ENCODE assay signal across 24 mouse cellular contexts in genomic region chr17:4272456-4272855, GRCm38 (mm10).
A peak's percentile ranks its signal among the peaks of the same experiment; 100 is the strongest.
DNase-seq lines count a peak whose midpoint lies in the region; ATAC-seq and TF ChIP-seq lines count a peak whose summit lies in the region.
"Had no signal": no experiment of that assay in that cellular context is flagged by ENCODE, and none has a peak within 500 bp of the region (broad histone marks: within the 10 kb centered on the region; RNA-seq: fewer than 3 reads in every experiment).

No protein-coding gene starts in this region.

- no peak overlapping the region for H3K27ac ChIP-seq in kidney, adult 2 months (ENCODE audit: insufficient read depth, low read depth, low read length)
- no peak overlapping the region for H3K27ac ChIP-seq in lung, embryonic 16.5 days (ENCODE audit: low read length)
- H3K27ac ChIP-seq in ES-E14 (ENCODE audit: insufficient read depth, low read depth, low read length, poor library complexity, severe bottlenecking), result no peak overlapping the region
- no peak overlapping the region for H3K27ac ChIP-seq in embryonic facial prominence, embryonic 10.5 days (replicated peaks)
- H3K27ac ChIP-seq: embryonic facial prominence, embryonic 12.5 days; embryonic facial prominence, embryonic 15.5 days; gastrocnemius, adult 2 months; hindbrain, embryonic 12.5 days; hindbrain, embryonic 15.5 days had no signal

- peak; percentile 38; the same call in 1 of the 2 replicates for ATAC-seq in lung, embryonic 16.5 days (ENCODE audit: low read depth)
- ATAC-seq: activated CD4-positive, CD25-positive, alpha-beta regulatory T cell, adult 4 months; forebrain, embryonic 14.5 days; forebrain, postnatal 0 days had no signal

- H3K36me3 ChIP-seq in kidney, adult 2 months (ENCODE audit: control insufficient read depth, insufficient read depth, low read length), result no peaks in the 10 kb centered on the region
- no peaks in the 10 kb centered on the region for H3K36me3 ChIP-seq in lung, embryonic 16.5 days (ENCODE audit: control insufficient read depth, insufficient read depth, low read length)
- no peaks in the 10 kb centered on the region for H3K36me3 ChIP-seq in ES-E14 (ENCODE audit: control insufficient read depth, insufficient read depth, low read length, poor library complexity, severe bottlenecking)
- H3K36me3 ChIP-seq in embryonic facial prominence, embryonic 10.5 days (replicated peaks), result no peaks in the 10 kb centered on the region
- H3K36me3 ChIP-seq: embryonic facial prominence, embryonic 12.5 days; embryonic facial prominence, embryonic 15.5 days; hindbrain, embryonic 12.5 days; hindbrain, embryonic 15.5 days had no signal

- no peaks in the 10 kb centered on the region for H3K9me3 ChIP-seq in lung, embryonic 16.5 days (ENCODE audit: control insufficient read depth, low read length)
- H3K9me3 ChIP-seq in ES-E14 (ENCODE audit: control insufficient read depth, insufficient read depth, low read depth, low read length), result no peaks in the 10 kb centered on the region
- H3K9me3 ChIP-seq in embryonic facial prominence, embryonic 10.5 days, result no peaks in the 10 kb centered on the region
- H3K9me3 ChIP-seq: embryonic facial prominence, embryonic 12.5 days; embryonic facial prominence, embryonic 15.5 days; hindbrain, embryonic 12.5 days; hindbrain, embryonic 15.5 days had no signal

- in situ Hi-C loops in ES-E14 (cut with MboI; ENCODE audit: low sequenced_read_pairs in 2 of 2, unreplicated experiment in 2 of 2), result no loop called here

- TF ChIP-seq CTCF in kidney, adult 2 months (conservative IDR thresholded peaks at IDR 0.05; ENCODE audit: insufficient read depth, insufficient read length, low read depth, low read length), result no peak

- H3K4me2 ChIP-seq in lung, embryonic 16.5 days (ENCODE audit: low read depth, low read length), result no peak overlapping the region
- H3K4me2 ChIP-seq: embryonic facial prominence, embryonic 12.5 days; embryonic facial prominence, embryonic 15.5 days; heart, embryonic 11.5 days; hindbrain, embryonic 12.5 days; hindbrain, embryonic 15.5 days had no signal

- H3K9ac ChIP-seq in lung, embryonic 16.5 days (ENCODE audit: low read length), result no peak overlapping the region
- H3K9ac ChIP-seq in ES-E14 (ENCODE audit: insufficient read depth, low read depth, low read length, poor library complexity, severe bottlenecking), result no peak overlapping the region
- H3K9ac ChIP-seq: embryonic facial prominence, embryonic 12.5 days; embryonic facial prominence, embryonic 15.5 days; forebrain, postnatal 0 days; hindbrain, embryonic 12.5 days; hindbrain, embryonic 15.5 days had no signal

- TF ChIP-seq POLR2A in kidney, adult 2 months (IDR thresholded peaks at IDR 0.05; ENCODE audit: low read depth, low read length), result no peak

- WGBS in kidney, adult 2 months, result 65% methylated on average over 5 of the region's 5 CpGs
- WGBS in lung, embryonic 16.5 days, result 51% methylated on average over 5 of the region's 5 CpGs
- 85% methylated on average over 5 of the region's 5 CpGs for WGBS in embryonic facial prominence, embryonic 10.5 days

- no peak overlapping the region for H3K4me3 ChIP-seq in kidney, adult 2 months (ENCODE audit: insufficient read depth, low read depth, low read length)
- no peak overlapping the region for H3K4me3 ChIP-seq in lung, embryonic 16.5 days (ENCODE audit: low read length)
- H3K4me3 ChIP-seq in ES-E14 (ENCODE audit: insufficient read depth in 1 of 2, low read depth in 1 of 2, low read length in 2 of 2, poor library complexity in 1 of 2, severe bottlenecking in 1 of 2), result no peak overlapping the region
- no peak overlapping the region for H3K4me3 ChIP-seq in embryonic facial prominence, embryonic 10.5 days
- H3K4me3 ChIP-seq: embryonic facial prominence, embryonic 12.5 days; embryonic facial prominence, embryonic 15.5 days; gastrocnemius, adult 2 months; hindbrain, embryonic 12.5 days; hindbrain, embryonic 15.5 days had no signal

- peaks cover 10% of the 10 kb centered on the region; the same call in 1 of the 2 replicates for H3K4me1 ChIP-seq in kidney, adult 2 months (ENCODE audit: control insufficient read depth, insufficient read depth, low read length)
- no peaks in the 10 kb centered on the region for H3K4me1 ChIP-seq in lung, embryonic 16.5 days (replicated peaks; ENCODE audit: control insufficient read depth, insufficient read depth, low read length)
- no peaks in the 10 kb centered on the region for H3K4me1 ChIP-seq in ES-E14 (ENCODE audit: control insufficient read depth in 2 of 2, insufficient read depth in 2 of 2, low read length in 2 of 2, poor library complexity in 1 of 2)
- H3K4me1 ChIP-seq in embryonic facial prominence, embryonic 10.5 days, result no peaks in the 10 kb centered on the region
- H3K4me1 ChIP-seq: embryonic facial prominence, embryonic 12.5 days; embryonic facial prominence, embryonic 15.5 days; hindbrain, embryonic 15.5 days had no signal

- peak; percentile 9 for DNase-seq in kidney, adult 2 months
- DNase-seq in kidney, postnatal 4 days, result no peak
- DNase-seq in lung, postnatal 14 days, result no peak
- no peak for DNase-seq in ES-E14 (ENCODE audit: low read depth, low spot score)
- DNase-seq in lung, postnatal 25 days (ENCODE audit: low spot score), result peak; percentile 5
- no peak for DNase-seq in embryonic facial prominence, embryonic 10.5 days (ENCODE audit: low spot score)
- DNase-seq in yolk sac, embryonic 10.5 days (ENCODE audit: low spot score), result no peak
- DNase-seq: adrenal gland, adult 8-10 months; adrenal gland, postnatal 25 days; cerebellum, adult 18-20 months; cerebellum, adult 9-10 months; cerebellum, postnatal 14 days; forebrain, postnatal 0 days; gastrocnemius, adult 2 months; gastrocnemius, postnatal 14 days; heart, adult 11 months had no signal

- no peaks in the 10 kb centered on the region for H3K27me3 ChIP-seq in kidney, adult 2 months (replicated peaks; ENCODE audit: control insufficient read depth, insufficient read depth, low read length)
- no peaks in the 10 kb centered on the region for H3K27me3 ChIP-seq in lung, embryonic 16.5 days (ENCODE audit: control insufficient read depth, insufficient read depth, low read depth, low read length)
- H3K27me3 ChIP-seq in embryonic facial prominence, embryonic 10.5 days (replicated peaks; ENCODE audit: low read depth, poor library complexity, severe bottlenecking), result no peaks in the 10 kb centered on the region
- H3K27me3 ChIP-seq: embryonic facial prominence, embryonic 12.5 days; embryonic facial prominence, embryonic 15.5 days; hindbrain, embryonic 12.5 days; hindbrain, embryonic 15.5 days had no signal

TF ChIP-seq in ES-E14, 5 proteins besides CTCF, POLR2A, EP300 and RAD21:
- TF ChIP-seq CHD2 (IDR thresholded peaks at IDR 0.05; ENCODE audit: low read depth, low read length) (no peak), ZC3H11A (IDR thresholded peaks at IDR 0.05; ENCODE audit: borderline replicate concordance, low read depth, low read length) (no peak), MAFK (IDR thresholded peaks at IDR 0.05; ENCODE audit: insufficient read depth, low read depth, low read length) (peak; percentile 77; the same call in 1 of the 2 replicates), HCFC1 (IDR thresholded peaks at IDR 0.05; ENCODE audit: borderline replicate concordance, insufficient read depth, low read length) (no peak), ZNF384 (IDR thresholded peaks at IDR 0.05; ENCODE audit: low read depth, low read length) (no peak)
TF ChIP-seq in ES-E14: peak in this region for 1.

Comparison
In these comparisons a context has a peak if more than half of its experiments do, and no peak if none do; other contexts are left out.
1. DNase-seq: peak in kidney, adult 2 months (single experiment) and lung, postnatal 25 days (single experiment); none in kidney, postnatal 4 days (0 of 2), lung, postnatal 14 days (single experiment), ES-E14 (single experiment), embryonic facial prominence, embryonic 10.5 days (single experiment) and yolk sac, embryonic 10.5 days (single experiment).